Mouse (Mus musculus): ENCODE measurements at regions not wholly inside any gene's neighbourhood (a gene's known extent, or its start where the extent isn't known, plus 50 kb on each side); places are given as distances from the start of the nearest gene placed in this dataset.

GRCm38 (mm10) chr5:43087907-43088387 is 145.0 kb upstream of the Cpeb2 start:
- intact Hi-C loops (cut with DNase I), result loop anchor here (5.0 kb wide), 1 partner anchor 36 kb away; no protein-coding TSS in a partner anchor

DNA sequence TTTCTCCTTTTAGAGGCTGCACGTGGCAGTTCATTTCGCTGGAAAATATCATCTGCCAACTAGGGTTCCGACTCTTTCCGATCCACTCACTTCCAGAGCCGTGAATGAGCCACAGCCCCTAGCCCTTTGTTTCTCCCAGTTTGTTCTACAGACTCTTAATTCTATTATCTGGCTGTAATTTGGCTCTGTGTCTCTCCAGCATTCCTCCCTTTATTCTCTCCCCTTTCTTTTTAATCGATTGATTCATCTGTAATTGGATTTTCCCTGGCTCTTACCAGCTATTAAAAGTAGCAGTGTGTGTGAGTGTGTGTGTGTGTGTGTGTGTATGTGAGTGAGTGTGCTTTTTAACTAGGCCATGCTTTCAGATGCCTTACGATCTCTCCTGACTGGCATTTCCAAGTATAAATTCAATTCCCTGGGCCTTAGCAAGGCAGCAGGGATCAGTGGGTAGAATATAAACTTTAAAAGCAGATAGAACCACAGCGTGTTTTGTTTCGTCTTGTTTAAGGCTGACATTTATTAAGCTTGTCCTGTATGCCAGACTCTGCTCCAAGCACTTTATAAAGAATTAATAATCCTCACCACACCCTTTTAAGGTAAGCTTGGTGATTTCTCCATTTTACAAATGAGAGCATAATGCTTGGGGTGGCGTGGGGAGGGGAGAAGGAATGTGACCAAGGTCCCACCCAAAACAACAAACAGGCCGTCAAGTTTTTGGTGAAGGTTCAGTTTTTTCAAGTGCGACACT is 144.1 kb upstream of the Cpeb2 start:
- no peak for DNase-seq
- intact Hi-C loops (cut with DNase I), result loop anchor here (5.0 kb wide), 1 partner anchor 37 kb away; no protein-coding TSS in a partner anchor

More at GRCm38 (mm10) chr5:43087907-43088387, 145.0 kb upstream of the Cpeb2 start:
- DNase-seq, result peak; percentile 23 to 42

DNA sequence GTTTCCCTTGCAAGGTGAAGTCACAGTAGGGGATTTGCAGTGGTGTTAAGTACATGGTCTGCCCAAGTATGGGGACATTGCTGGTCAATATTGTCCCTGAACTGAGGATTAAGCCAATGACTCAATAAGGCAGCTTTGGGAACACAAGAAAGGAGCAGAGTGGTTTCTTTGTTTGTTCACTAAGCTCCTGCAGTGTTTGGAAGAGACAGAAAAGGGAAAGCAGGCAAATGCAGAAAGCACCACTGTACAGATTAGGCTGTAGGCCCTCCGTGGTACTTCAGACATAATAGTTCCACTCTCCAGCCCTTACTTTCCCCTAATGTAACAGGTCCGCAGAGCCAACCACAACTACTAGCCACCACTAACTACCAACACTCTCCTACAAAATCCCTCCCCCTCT is 143.5 kb upstream of the Cpeb2 start:
- intact Hi-C loops (cut with DNase I), result loop anchor here (5.0 kb wide), 1 partner anchor 37 kb away; no protein-coding TSS in a partner anchor

GRCm38 (mm10) chr5:43089941-43090340 is 143.0 kb upstream of the Cpeb2 start:
- DNase-seq, result no peak
- intact Hi-C loops (cut with DNase I), result loop anchor here (5.0 kb wide), 1 partner anchor 38 kb away; no protein-coding TSS in a partner anchor

More for the DNA sequence above, 143.5 kb upstream of the Cpeb2 start:
- DNase-seq, result no peak

DNA sequence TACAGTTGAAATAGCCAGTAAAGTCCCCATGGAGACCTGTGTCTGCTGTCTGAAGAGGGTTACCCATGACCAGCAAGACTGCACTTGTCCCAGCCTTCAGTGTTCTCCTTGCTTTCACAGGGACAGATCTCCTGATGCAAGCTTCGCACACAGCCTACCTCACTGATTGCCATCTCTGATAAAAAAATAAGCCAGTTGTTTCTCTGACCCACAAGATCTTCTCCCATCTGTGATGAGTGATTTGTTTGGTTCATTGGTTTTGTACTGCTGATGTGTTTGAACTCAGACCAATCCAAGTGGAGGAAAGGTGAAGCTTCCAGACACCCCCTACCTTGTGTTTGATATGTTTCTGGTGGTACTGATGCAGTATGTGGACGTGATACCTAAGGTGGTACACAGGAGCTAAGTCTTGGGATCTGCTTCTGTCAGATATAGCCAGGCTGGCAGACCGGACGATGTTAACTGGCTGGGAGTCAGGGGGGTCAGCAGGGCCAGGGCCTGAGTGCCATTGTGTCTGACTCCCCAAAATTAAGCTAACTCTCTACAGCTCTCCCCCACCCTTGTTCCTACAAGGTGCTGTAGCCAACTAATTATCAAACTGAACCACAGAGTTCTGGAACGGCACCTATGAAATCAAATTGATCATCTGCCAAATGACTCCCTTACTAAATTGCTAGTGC is 139.2 kb upstream of the Cpeb2 start:
- DNase-seq, result peak; percentile 4 to 9
- intact Hi-C loops (cut with DNase I), result no loop called here

DNA sequence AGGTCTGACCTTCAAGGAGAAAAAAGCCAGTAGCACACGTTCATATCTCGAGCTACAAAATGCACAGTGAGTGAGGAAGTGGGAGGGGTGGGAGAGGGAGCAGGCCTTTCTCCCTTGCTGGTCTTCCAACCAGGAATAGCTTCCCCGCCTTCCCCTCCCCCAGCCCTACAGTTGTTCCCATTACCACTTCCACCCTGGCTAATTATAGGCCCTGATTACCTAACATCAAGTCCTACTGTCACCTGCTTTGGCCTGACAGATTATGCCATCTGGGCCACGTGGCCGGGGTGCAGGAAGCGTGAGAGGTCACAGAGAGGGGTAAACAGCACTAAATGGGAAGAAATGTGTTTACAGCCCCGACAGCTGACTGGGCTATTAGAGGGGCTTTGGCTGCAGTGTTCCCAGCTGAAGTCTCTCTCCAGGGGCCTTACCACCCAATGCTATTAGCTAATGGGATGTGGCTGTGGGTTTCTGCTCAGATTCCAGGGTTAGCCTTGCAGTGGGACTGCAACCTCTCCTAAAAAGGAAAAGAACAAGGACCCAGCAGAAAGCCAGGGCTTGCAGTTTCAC is 138.6 kb upstream of the Cpeb2 start:
- intact Hi-C loops (cut with DNase I), result no loop called here
- DNase-seq, result peak; percentile 66 to 77

- intact Hi-C loops (cut with DNase I), result no loop called here
- DNase-seq, result peak; percentile 9 to 10
Observed at GRCm38 (mm10) chr5:43102000-43102459, 130.9 kb upstream of the Cpeb2 start.

GRCm38 (mm10) chr5:43102590-43102989 is 130.4 kb upstream of the Cpeb2 start:
- no peak for DNase-seq
- intact Hi-C loops (cut with DNase I), result no loop called here

DNA sequence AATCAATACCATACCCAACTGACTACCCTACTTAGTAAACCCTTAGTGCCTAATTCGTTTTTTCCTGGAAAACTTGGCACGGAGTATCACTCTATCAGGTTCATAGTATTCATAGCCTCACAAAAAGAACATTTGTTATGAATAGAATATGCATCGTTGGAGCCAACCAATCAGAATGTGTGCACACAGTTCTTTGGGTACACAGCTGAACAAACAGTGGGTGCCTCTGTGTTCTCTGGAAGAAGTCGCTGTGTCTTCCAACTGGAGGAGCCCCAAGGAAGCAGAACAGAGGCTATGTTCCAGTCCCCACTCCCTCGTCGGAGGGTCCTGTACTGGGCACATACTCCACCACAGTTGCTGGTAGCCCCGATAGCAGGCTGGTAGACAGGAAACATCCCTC is 129.2 kb upstream of the Cpeb2 start:
- no peak for DNase-seq
- intact Hi-C loops (cut with DNase I), result no loop called here

- intact Hi-C loops (cut with DNase I), result no loop called here
- DNase-seq, result no peak
Observed at GRCm38 (mm10) chr5:43105528-43105927, 127.4 kb upstream of the Cpeb2 start.

- intact Hi-C loops (cut with DNase I), result no loop called here
- DNase-seq, result no peak
Observed at GRCm38 (mm10) chr5:43107436-43108259, 125.3 kb upstream of the Cpeb2 start.

- intact Hi-C loops (cut with DNase I), result no loop called here
- no peak for DNase-seq
Observed at GRCm38 (mm10) chr5:43108260-43108589, 124.7 kb upstream of the Cpeb2 start.

GRCm38 (mm10) chr5:43110122-43110521 is 122.8 kb upstream of the Cpeb2 start:
- intact Hi-C loops (cut with DNase I), result no loop called here
- no peak for DNase-seq

DNA sequence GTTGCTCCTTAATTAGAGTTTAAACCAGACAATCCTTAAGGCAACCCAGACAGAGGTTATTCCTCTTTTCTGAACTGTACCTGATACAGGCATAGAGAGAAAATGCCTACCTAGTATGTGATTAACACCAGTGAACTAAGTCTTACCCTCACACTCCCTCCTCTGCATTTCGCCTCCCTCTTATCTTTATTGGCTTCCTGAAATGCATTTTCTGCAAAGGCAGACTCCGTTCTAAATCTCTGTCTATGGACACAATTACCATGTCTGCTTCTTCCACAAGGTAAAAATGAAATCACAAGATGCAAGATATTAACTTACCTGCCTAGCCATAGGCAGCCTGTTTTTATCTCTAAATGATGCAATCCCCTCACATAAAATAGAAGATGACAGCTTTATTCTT is 121.2 kb upstream of the Cpeb2 start:
- intact Hi-C loops (cut with DNase I), result no loop called here
- DNase-seq, result no peak

DNA sequence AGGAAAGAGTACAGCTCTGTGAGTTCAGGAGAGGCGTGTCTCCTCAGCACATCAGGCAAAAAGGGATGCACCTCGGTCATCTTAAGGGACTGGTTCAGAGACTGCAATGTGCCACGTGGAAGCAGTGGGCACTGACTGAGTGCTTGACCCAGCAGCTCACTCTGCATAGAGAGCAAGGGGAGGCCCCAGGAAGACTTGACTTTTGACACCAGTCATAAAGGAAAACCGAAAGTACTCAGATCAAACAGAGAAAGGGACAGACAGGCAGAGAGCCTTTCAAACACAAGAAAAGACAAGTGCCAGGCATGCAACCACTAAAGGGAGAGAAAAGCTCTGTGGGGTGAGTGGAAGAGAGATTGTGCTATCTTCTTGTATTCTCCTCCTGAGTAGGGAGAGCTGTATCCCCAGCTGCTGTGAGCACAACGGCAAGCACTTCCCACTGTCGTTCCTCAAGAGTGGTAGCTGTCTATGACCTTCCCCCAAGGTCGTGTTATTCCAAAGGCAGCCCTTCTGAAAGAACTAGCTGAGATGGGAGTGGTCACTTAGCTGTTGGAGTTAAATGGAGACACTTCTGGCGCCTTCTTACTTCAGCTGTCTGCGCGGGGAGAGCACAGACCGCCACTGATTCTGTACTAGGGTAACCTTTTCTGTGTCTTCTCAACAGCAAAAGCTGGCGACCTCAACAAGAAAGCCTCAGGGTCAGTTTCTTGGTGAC is 119.4 kb upstream of the Cpeb2 start:
- DNase-seq, result no peak
- intact Hi-C loops (cut with DNase I), result no loop called here

- no peak for DNase-seq
- intact Hi-C loops (cut with DNase I), result no loop called here
Observed at GRCm38 (mm10) chr5:43115507-43115906, 117.5 kb upstream of the Cpeb2 start.

DNA sequence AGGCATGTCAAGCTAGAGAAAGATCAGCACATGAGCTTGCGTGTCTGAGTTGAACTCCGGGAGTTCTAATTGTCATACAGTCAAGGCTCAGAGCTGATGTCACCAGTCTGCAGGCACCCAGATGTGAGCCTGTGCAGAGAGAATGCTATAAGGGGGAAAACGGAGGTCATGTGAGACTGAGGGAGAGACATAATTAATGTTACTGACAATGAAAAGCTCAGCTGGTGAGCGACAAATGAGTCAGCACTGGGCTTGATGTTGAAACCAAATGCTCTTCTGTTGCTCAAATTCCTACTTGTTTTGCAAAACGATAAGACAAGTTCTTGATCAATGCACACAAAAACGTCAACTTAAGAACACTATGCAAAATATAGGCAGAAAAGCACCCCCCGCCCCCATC is 116.1 kb upstream of the Cpeb2 start:
- DNase-seq, result no peak
- intact Hi-C loops (cut with DNase I), result no loop called here

DNA sequence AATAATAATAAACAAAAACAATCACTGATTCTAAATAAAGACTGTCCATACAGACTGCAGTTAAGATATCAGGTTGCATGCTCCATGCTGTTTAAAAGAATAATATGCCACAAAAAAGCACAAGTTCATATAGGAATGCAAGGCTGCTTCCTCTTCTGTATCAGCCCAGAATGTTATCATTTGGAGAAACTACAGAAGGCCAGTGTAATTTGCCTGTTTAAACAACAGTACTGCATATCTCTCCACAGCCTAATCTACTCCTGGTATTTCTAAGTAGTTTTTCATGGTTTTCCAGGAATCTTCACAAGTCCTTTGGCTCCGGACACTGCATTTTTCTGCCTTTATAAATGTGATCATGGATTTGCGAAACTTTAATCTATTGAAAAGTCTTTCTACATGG is 111.9 kb upstream of the Cpeb2 start:
- intact Hi-C loops (cut with DNase I), result no loop called here

DNA sequence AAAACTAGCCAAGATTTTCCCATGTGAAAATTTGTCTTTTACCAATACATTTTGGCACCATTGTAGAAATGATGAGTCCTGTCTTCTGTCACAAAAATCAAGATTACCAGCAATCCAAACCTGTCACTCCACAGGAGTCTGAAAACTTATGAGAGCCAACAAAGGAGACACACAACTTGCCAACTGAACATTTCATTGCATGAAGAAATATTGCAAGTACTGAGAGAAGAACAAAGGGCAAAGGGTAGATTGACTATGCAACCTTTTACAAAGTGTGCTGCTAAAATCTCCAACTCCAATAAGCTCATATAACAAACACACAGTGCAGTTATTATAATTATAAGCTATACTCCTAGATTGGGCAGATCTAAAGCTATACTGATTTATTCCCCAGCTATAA is 108.7 kb upstream of the Cpeb2 start:
- no peak for DNase-seq
- intact Hi-C loops (cut with DNase I), result no loop called here

More for the DNA sequence above, 111.9 kb upstream of the Cpeb2 start:
- no peak for DNase-seq
